Mouse (Mus musculus) frontal cortex, postnatal 25 days (tissue): ENCODE measurements around the gene Eipr1.
"Not testable (repeated sequence)": the region's sequence is repeated elsewhere in the genome, so short reads cannot be mapped to it uniquely, and the experiment has no call there.

ENCODE experiments used
- DNase-seq, 2 experiments: peaks; one replicate each; pipeline ENCODE4 v3.0.0; 2022; ENCODE audit warnings: low spot score in 2 of 2

The Eipr1 gene

GRCm38 (mm10) chr12:28887712-28888111 lies 136.1 kb downstream of the Eipr1 start:
- DNase-seq, result no peak

- DNase-seq, result no peak
These were observed 137.6 kb downstream of the Eipr1 start for GRCm38 (mm10) chr12:28889068-28889674.

- DNase-seq, result no peak
These were observed 139.9 kb downstream of the Eipr1 start for GRCm38 (mm10) chr12:28891523-28891922.

GRCm38 (mm10) chr12:28896577-28896976 lies 145.0 kb downstream of the Eipr1 start:
- DNase-seq, result no peak

- no peak for DNase-seq
These were observed 146.7 kb downstream of the Eipr1 start for GRCm38 (mm10) chr12:28898307-28898706.

- DNase-seq, result no peak
These were observed 148.1 kb downstream of the Eipr1 start for GRCm38 (mm10) chr12:28899696-28900095.

GRCm38 (mm10) chr12:28900341-28900740 lies 148.7 kb downstream of the Eipr1 start:
- DNase-seq, result no peak

- DNase-seq, result no peak
These were observed 150.5 kb downstream of the Eipr1 start for GRCm38 (mm10) chr12:28902132-28902531.

GRCm38 (mm10) chr12:28903082-28903481 lies 151.5 kb downstream of the Eipr1 start:
- DNase-seq, result no peak

- DNase-seq, result no peak
These were observed 153.9 kb downstream of the Eipr1 start for GRCm38 (mm10) chr12:28905486-28905885.

- no peak for DNase-seq
These were observed 154.4 kb downstream of the Eipr1 start for GRCm38 (mm10) chr12:28906016-28906415.

GRCm38 (mm10) chr12:28906809-28907297 lies 155.2 kb downstream of the Eipr1 start:
- no peak for DNase-seq

GRCm38 (mm10) chr12:28907814-28908213 lies 156.2 kb downstream of the Eipr1 start:
- no peak for DNase-seq

GRCm38 (mm10) chr12:28909851-28910250 lies 158.2 kb downstream of the Eipr1 start:
- no peak for DNase-seq

GRCm38 (mm10) chr12:28910568-28910967 lies 159.0 kb downstream of the Eipr1 start:
- DNase-seq, result no peak

- DNase-seq, result no peak
These were observed 160.8 kb downstream of the Eipr1 start for GRCm38 (mm10) chr12:28912351-28912936.

- DNase-seq, result no peak
These were observed 161.5 kb downstream of the Eipr1 start for GRCm38 (mm10) chr12:28913099-28913498.

GRCm38 (mm10) chr12:28914056-28914455 lies 162.5 kb downstream of the Eipr1 start:
- DNase-seq, result not testable (repeated sequence)
